Mouse (Mus musculus) activated CD4-positive, CD25-positive, alpha-beta regulatory T cell, adult 9 weeks (primary cell): ENCODE results near the gene Stk25. TPM values are rescaled to one million over a fixed set of nuclear protein-coding genes. Genes with fewer than 3 reads are reported as not detected.

ENCODE experiments used
- polyA plus RNA-seq: library from polyadenylated mRNA; unstranded; fragments of 100-300 nt; shearing (Covaris generic); gene quantifications from one replicate; pipeline ENCODE4 v1.2.1, GENCODE M21; 2017

Stk25 gene
- 137 TPM for polyA plus RNA-seq

DNA sequence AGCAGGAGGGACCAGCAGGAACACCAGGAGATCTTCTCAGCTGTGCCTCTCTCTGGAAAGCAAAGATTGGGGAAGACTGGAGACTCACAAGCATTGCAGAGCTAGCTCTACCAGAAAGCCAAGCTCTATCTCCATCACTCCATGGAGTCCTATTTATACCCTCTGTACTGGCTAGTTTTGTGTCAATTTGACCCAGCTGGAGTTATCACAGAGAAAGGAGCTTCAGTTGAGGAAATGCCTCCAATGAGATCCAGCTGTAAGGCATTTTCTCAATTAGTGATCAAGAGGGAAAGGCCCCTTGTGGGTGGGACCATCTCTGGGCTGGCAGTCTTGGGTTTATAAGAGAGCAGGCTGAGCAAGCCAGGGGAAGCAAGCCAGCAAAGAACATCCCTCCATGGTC lies at the start of gene Stk25:
Stk25 (minus strand) TSS at position 101 of the 400 bp plus-strand sequence.

DNA sequence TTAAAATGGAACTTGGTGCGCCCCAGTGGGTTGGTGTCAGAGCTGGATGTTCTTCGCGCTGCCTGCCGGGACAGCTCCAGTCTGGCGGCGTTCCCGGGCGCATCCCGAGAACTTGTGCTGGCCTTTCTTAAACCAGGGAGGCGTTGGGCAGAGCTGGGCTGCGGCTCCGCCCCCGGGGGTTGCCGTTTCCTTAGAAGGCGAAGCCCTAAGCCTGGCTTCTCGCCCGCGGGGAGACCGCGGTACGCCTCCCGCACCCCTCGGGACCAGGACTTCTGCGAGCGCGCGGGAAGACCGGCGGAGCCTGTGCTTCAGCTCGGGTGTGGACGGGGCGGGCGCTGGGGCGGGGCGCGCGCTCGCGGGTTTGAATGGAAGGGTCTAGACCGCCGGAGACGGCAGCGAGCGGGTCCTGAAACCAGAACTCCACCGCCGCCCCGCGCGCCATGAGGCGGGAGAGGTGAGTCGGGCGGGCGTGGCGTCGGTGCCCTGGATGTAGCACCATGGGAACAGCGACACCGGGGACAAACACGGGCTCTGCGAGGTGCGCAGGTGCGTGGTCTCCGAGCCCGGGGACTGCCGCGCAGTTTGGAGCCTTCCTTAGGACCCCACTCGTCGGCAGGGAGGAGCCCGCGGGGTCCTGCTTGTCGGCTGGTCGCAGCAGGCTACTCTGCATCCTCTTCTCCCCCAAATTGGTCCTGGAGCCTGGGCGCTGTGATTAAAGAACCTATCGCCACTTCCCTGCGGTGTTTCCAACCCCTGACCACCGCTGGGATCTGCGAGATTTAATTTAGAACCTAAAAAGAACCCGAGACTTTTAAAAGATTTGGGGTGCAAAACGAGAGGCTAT lies 27.2 kb upstream of the Stk25 start, which contains the start of gene Bok:
Bok (plus strand) TSS at position 260 of the 844 bp plus-strand sequence.

Other genes starting within 250 kb of the Stk25 start
- 77.3 TPM for gene Hdlbp, start 179.8 kb downstream of the Stk25 start, polyA plus RNA-seq
- gene Farp2, start 146.6 kb downstream of the Stk25 start, polyA plus RNA-seq: 1.3 TPM
- not detected for gene Bok, start 27.0 kb upstream of the Stk25 start, polyA plus RNA-seq
- 122 TPM for gene Atg4b, start 92.8 kb upstream of the Stk25 start, polyA plus RNA-seq
- 21.0 TPM for gene Thap4, start 96.2 kb upstream of the Stk25 start, polyA plus RNA-seq
- gene Dtymk, start 143.3 kb upstream of the Stk25 start, polyA plus RNA-seq: 141 TPM
- 29.4 TPM for gene Ing5, start 145.3 kb upstream of the Stk25 start, polyA plus RNA-seq
- 36.2 TPM for gene D2hgdh, start 166.2 kb upstream of the Stk25 start, polyA plus RNA-seq
- not detected for gene Gal3st2, start 202.6 kb upstream of the Stk25 start, polyA plus RNA-seq